Mouse (Mus musculus) naive thymus-derived CD4-positive, alpha-beta T cell, adult 5 months (primary cell): ENCODE data around the gene Tmem222. TPM values are rescaled to one million over a fixed set of nuclear protein-coding genes. Genes with fewer than 3 reads are reported as not detected.

Experiments
- polyA plus RNA-seq: library from polyadenylated mRNA; unstranded; fragments of 100-300 nt; shearing (Covaris generic); gene quantifications from one replicate; pipeline ENCODE4 v1.2.1, GENCODE M21; 2017

Gene Tmem222
- 64.7 TPM for polyA plus RNA-seq

GRCm38 (mm10) chr4:133277104-133278026 is at the start of gene Tmem222:
Tmem222 (minus strand) TSS chr4:133277792.

GRCm38 (mm10) chr4:133262882-133263281 is 14.7 kb downstream of the Tmem222 start, which contains the start of gene Sytl1:
Sytl1 (minus strand) TSS chr4:133263113.

GRCm38 (mm10) chr4:133240490-133240921 is 37.1 kb downstream of the Tmem222 start, which contains the start of gene Map3k6:
Map3k6 (plus strand) TSS chr4:133240818.

Other genes starting within 250 kb of the Tmem222 start
- 120 TPM for gene Wasf2, start 147.3 kb downstream of the Tmem222 start, polyA plus RNA-seq
- not detected for gene Cd164l2, start 65.7 kb downstream of the Tmem222 start, polyA plus RNA-seq
- not detected for gene Gpr3, start 65.3 kb downstream of the Tmem222 start, polyA plus RNA-seq
- not detected for gene Map3k6, start 37.0 kb downstream of the Tmem222 start, polyA plus RNA-seq
- 18.9 TPM for gene Sytl1, start 14.7 kb downstream of the Tmem222 start, polyA plus RNA-seq
- 7.5 TPM for gene Wdtc1, start 75.7 kb upstream of the Tmem222 start, polyA plus RNA-seq
- gene Slc9a1, start 91.9 kb upstream of the Tmem222 start, polyA plus RNA-seq, result 25.3 TPM
- not detected for gene Tent5b, start 202.3 kb upstream of the Tmem222 start, polyA plus RNA-seq
- 0.21 TPM for gene Trnp1, start 220.8 kb upstream of the Tmem222 start, polyA plus RNA-seq
- gene Kdf1, start 241.2 kb upstream of the Tmem222 start, polyA plus RNA-seq, result not detected